Mouse (Mus musculus): Measurements from ENCODE around the gene Dync1i1. TPM values are rescaled to one million over a fixed set of nuclear protein-coding genes. Genes with fewer than 3 reads are reported as not detected.

The Dync1i1 gene
- polyA plus RNA-seq, 1 experiment from 2014 or later: 0.71 TPM

GRCm38 (mm10) chr6:6011364-6011763 is 285.9 kb downstream of the Dync1i1 start:
- Histone ChIP-seq H3K9ac (no peak overlapping the region), H3K4me2 (no peak overlapping the region), H3K9me3 (ENCODE audit: low read depth, low read length) (no peaks in the 10 kb centered on the region), H3K27ac (ENCODE audit: low read depth) (no peak overlapping the region), H3K4me1 (ENCODE audit: insufficient read depth) (no peaks in the 10 kb centered on the region), H3K36me3 (ENCODE audit: insufficient read depth) (no peaks in the 10 kb centered on the region), H3K27me3 (ENCODE audit: insufficient read depth, low read length) (no peaks in the 10 kb centered on the region), H3K4me3 (ENCODE audit: low read depth, low read length) (no peak overlapping the region)
- DNase-seq (no peak), ATAC-seq (ENCODE audit: insufficient read depth) (no peak)
- no peak for TF ChIP-seq CTCF (IDR thresholded peaks at IDR 0.05; ENCODE audit: low read depth)
- WGBS: 69% methylated on average over 2 of the region's 2 CpGs

- no peak for DNase-seq
- no peak overlapping the region for H3K27ac ChIP-seq (ENCODE audit: low read depth)
- 47% methylated on average over 15 of the region's 15 CpGs for WGBS
- H3K27me3 ChIP-seq (ENCODE audit: insufficient read depth, low read length): no peaks in the 10 kb centered on the region
- no peak overlapping the region for H3K4me3 ChIP-seq (ENCODE audit: low read depth, low read length)
- H3K4me2 ChIP-seq: peak overlapping the region; percentile 28; the same call in 1 of the 2 replicates
- TF ChIP-seq CTCF (IDR thresholded peaks at IDR 0.05; ENCODE audit: low read depth): no peak
- no peaks in the 10 kb centered on the region for H3K4me1 ChIP-seq (ENCODE audit: insufficient read depth)
- no peaks in the 10 kb centered on the region for H3K9me3 ChIP-seq (ENCODE audit: low read depth, low read length)
- H3K36me3 ChIP-seq (ENCODE audit: insufficient read depth): no peaks in the 10 kb centered on the region
- H3K9ac ChIP-seq: no peak overlapping the region
- no peak for ATAC-seq (ENCODE audit: insufficient read depth)
These were observed 290.2 kb downstream of the Dync1i1 start for GRCm38 (mm10) chr6:6015616-6016015.

- H3K9me3 ChIP-seq (ENCODE audit: low read depth, low read length): no peaks in the 10 kb centered on the region
- H3K9ac ChIP-seq: no peak overlapping the region
- no peak for TF ChIP-seq CTCF (IDR thresholded peaks at IDR 0.05; ENCODE audit: low read depth)
- no peak overlapping the region for H3K4me3 ChIP-seq (ENCODE audit: low read depth, low read length)
- ATAC-seq (ENCODE audit: insufficient read depth) (no peak; the same call in 1 of the 2 replicates), DNase-seq (no peak)
- no peaks in the 10 kb centered on the region for H3K36me3 ChIP-seq (ENCODE audit: insufficient read depth)
- H3K4me2 ChIP-seq: no peak overlapping the region
- H3K4me1 ChIP-seq (ENCODE audit: insufficient read depth): no peaks in the 10 kb centered on the region
- H3K27me3 ChIP-seq (ENCODE audit: insufficient read depth, low read length): no peaks in the 10 kb centered on the region
- WGBS: 29% methylated on average over 9 of the region's 9 CpGs
- no peak overlapping the region for H3K27ac ChIP-seq (ENCODE audit: low read depth)
These were observed 291.5 kb downstream of the Dync1i1 start for GRCm38 (mm10) chr6:6016931-6017330.

- no peaks in the 10 kb centered on the region for H3K27me3 ChIP-seq (ENCODE audit: insufficient read depth, low read length)
- DNase-seq (no peak), ATAC-seq (ENCODE audit: insufficient read depth) (no peak)
- no peak overlapping the region for H3K27ac ChIP-seq (ENCODE audit: low read depth)
- no peak for TF ChIP-seq CTCF (IDR thresholded peaks at IDR 0.05; ENCODE audit: low read depth)
- H3K4me2 ChIP-seq: no peak overlapping the region
- H3K4me1 ChIP-seq (ENCODE audit: insufficient read depth): no peaks in the 10 kb centered on the region
- H3K9ac ChIP-seq: no peak overlapping the region
- H3K4me3 ChIP-seq (ENCODE audit: low read depth, low read length): no peak overlapping the region
- no peaks in the 10 kb centered on the region for H3K36me3 ChIP-seq (ENCODE audit: insufficient read depth)
- H3K9me3 ChIP-seq (ENCODE audit: low read depth, low read length): no peaks in the 10 kb centered on the region
- WGBS: 47% methylated on average over 6 of the region's 6 CpGs
These were observed 298.5 kb downstream of the Dync1i1 start for GRCm38 (mm10) chr6:6023976-6024375.

- Histone ChIP-seq H3K4me2 (no peak overlapping the region), H3K9me3 (ENCODE audit: low read depth, low read length) (no peaks in the 10 kb centered on the region), H3K27me3 (ENCODE audit: insufficient read depth, low read length) (no peaks in the 10 kb centered on the region), H3K4me1 (ENCODE audit: insufficient read depth) (no peaks in the 10 kb centered on the region), H3K9ac (no peak overlapping the region), H3K27ac (ENCODE audit: low read depth) (no peak overlapping the region), H3K4me3 (ENCODE audit: low read depth, low read length) (no peak overlapping the region), H3K36me3 (ENCODE audit: insufficient read depth) (no peaks in the 10 kb centered on the region)
- no peak for DNase-seq
- no peak for ATAC-seq (ENCODE audit: insufficient read depth)
- 82% methylated on average over 6 of the region's 6 CpGs for WGBS
- TF ChIP-seq CTCF (IDR thresholded peaks at IDR 0.05; ENCODE audit: low read depth): no peak
These were observed 302.2 kb downstream of the Dync1i1 start for GRCm38 (mm10) chr6:6027664-6028063.

- H3K9me3 ChIP-seq (ENCODE audit: low read depth, low read length): no peaks in the 10 kb centered on the region
- DNase-seq: no peak
- no peaks in the 10 kb centered on the region for H3K36me3 ChIP-seq (ENCODE audit: insufficient read depth)
- H3K4me1 ChIP-seq (ENCODE audit: insufficient read depth): no peaks in the 10 kb centered on the region
- no peak overlapping the region for H3K9ac ChIP-seq
- 54% methylated on average over 18 of the region's 18 CpGs for WGBS
- H3K4me3 ChIP-seq (ENCODE audit: low read depth, low read length): no peak overlapping the region
- ATAC-seq (ENCODE audit: insufficient read depth): no peak
- H3K27me3 ChIP-seq (ENCODE audit: insufficient read depth, low read length): no peaks in the 10 kb centered on the region
- H3K27ac ChIP-seq (ENCODE audit: low read depth): no peak overlapping the region
- TF ChIP-seq CTCF (IDR thresholded peaks at IDR 0.05; ENCODE audit: low read depth): no peak
- H3K4me2 ChIP-seq: no peak overlapping the region
These were observed 313.5 kb downstream of the Dync1i1 start for GRCm38 (mm10) chr6:6038773-6039550.

GRCm38 (mm10) chr6:6046729-6047424 is 321.4 kb downstream of the Dync1i1 start:
- no peak for TF ChIP-seq CTCF (IDR thresholded peaks at IDR 0.05; ENCODE audit: low read depth)
- 57% methylated on average over 12 of the region's 12 CpGs for WGBS
- DNase-seq: no peak
- Histone ChIP-seq H3K4me3 (ENCODE audit: low read depth, low read length) (no peak overlapping the region), H3K9ac (no peak overlapping the region), H3K4me1 (ENCODE audit: insufficient read depth) (no peaks in the 10 kb centered on the region), H3K9me3 (ENCODE audit: low read depth, low read length) (no peaks in the 10 kb centered on the region), H3K27me3 (ENCODE audit: insufficient read depth, low read length) (no peaks in the 10 kb centered on the region), H3K36me3 (ENCODE audit: insufficient read depth) (no peaks in the 10 kb centered on the region), H3K4me2 (no peak overlapping the region), H3K27ac (ENCODE audit: low read depth) (no peak overlapping the region)
- no peak for ATAC-seq (ENCODE audit: insufficient read depth)

Data from lung, embryonic 14.5 days (tissue).